Mouse (Mus musculus) layer of hippocampus, adult 18-20 months (tissue): Measurements from ENCODE around the gene Pgc. TPM values are rescaled to one million over a fixed set of nuclear protein-coding genes. Genes with fewer than 3 reads are reported as not detected.

Source experiments
- DNase-seq, 2 experiments: peaks; one replicate each; pipeline ENCODE4 v3.0.0; 2022; ENCODE audit warnings: low spot score in 2 of 2
- total RNA-seq, 2 experiments: library from RNA; stranded (reverse); gene quantifications; 2 replicates each; pipeline ENCODE4 v1.2.3; 2021

Pgc gene
- total RNA-seq, 2 experiments from 2014 or later = not detected

GRCm38 (mm10) chr17:47748791-47749553 is 22.3 kb downstream of the Pgc start:
- no peak for DNase-seq

GRCm38 (mm10) chr17:47749626-47750025 is 23.0 kb downstream of the Pgc start:
- no peak for DNase-seq

GRCm38 (mm10) chr17:47750101-47750500 is 23.5 kb downstream of the Pgc start:
- DNase-seq = no peak

- DNase-seq = no peak
These were observed 25.2 kb downstream of the Pgc start for GRCm38 (mm10) chr17:47751811-47752210.

- no peak for DNase-seq
These were observed 26.6 kb downstream of the Pgc start for GRCm38 (mm10) chr17:47753130-47753775.

GRCm38 (mm10) chr17:47754246-47754645 is 27.6 kb downstream of the Pgc start:
- DNase-seq = no peak

- no peak for DNase-seq
These were observed 29.7 kb downstream of the Pgc start for GRCm38 (mm10) chr17:47756366-47756765.

- no peak for DNase-seq
These were observed 30.5 kb downstream of the Pgc start for GRCm38 (mm10) chr17:47757056-47757610.

- peak in 1 of 2 experiments; percentile 49 for DNase-seq
These were observed 33.2 kb downstream of the Pgc start for GRCm38 (mm10) chr17:47759702-47760410.

- DNase-seq = no peak
These were observed 35.4 kb downstream of the Pgc start for GRCm38 (mm10) chr17:47762028-47762427.

GRCm38 (mm10) chr17:47762518-47763340 is 36.1 kb downstream of the Pgc start:
- DNase-seq = peak; percentile 70 to 87

GRCm38 (mm10) chr17:47765986-47766385 is 39.3 kb downstream of the Pgc start:
- DNase-seq = no peak

- DNase-seq = no peak
These were observed 39.9 kb downstream of the Pgc start for GRCm38 (mm10) chr17:47766407-47767043.

- no peak for DNase-seq
These were observed 40.4 kb downstream of the Pgc start for GRCm38 (mm10) chr17:47767081-47767455.

- no peak for DNase-seq
These were observed 41.0 kb downstream of the Pgc start for GRCm38 (mm10) chr17:47767456-47768141.

GRCm38 (mm10) chr17:47768707-47769276 is 42.1 kb downstream of the Pgc start:
- no peak for DNase-seq

GRCm38 (mm10) chr17:47769389-47770299 is 43.0 kb downstream of the Pgc start:
- no peak for DNase-seq

GRCm38 (mm10) chr17:47773604-47774003 is 47.0 kb downstream of the Pgc start:
- DNase-seq = no peak
